Mouse (Mus musculus) MEL (cell line): ENCODE measurements around the gene Gpn3. TPM values are rescaled to one million over a fixed set of nuclear protein-coding genes. Genes with fewer than 3 reads are reported as not detected.

Experiments
- DNase-seq: peaks from one replicate; pipeline ENCODE4 v3.0.0; 2011; ENCODE audit warnings: low read depth, low spot score
- H3K27ac ChIP-seq: 2 replicates; pipeline ENCODE4 v1.5.1; 2012; ENCODE audit warnings: low read depth, mild to moderate bottlenecking, control low read depth, low read length, moderate library complexity; ENCODE audit not compliant: control insufficient read depth
- H3K27me3 ChIP-seq, 2 experiments: fragments of 150-350 bp in 1 of 2; sonication (generic) in 1 of 2; 2 replicates each; pipeline ENCODE4 v1.6.1; 2012; ENCODE audit warnings: low read length in 2 of 2, mild to moderate bottlenecking in 2 of 2, improper control_type of control experiment in 1 of 2, moderate library complexity in 1 of 2; ENCODE audit not compliant: insufficient read depth in 2 of 2, control insufficient read depth in 1 of 2
- H3K36me3 ChIP-seq, 2 experiments: 2 replicates each; pipeline ENCODE4 v1.6.1; 2012 to 2014; ENCODE audit warnings: low read length in 2 of 2, improper control_type of control experiment in 1 of 2, inconsistent platforms in 1 of 2, mild to moderate bottlenecking in 1 of 2; ENCODE audit not compliant: insufficient read depth in 2 of 2, control insufficient read depth in 1 of 2
- H3K4me1 ChIP-seq, 2 experiments: fragments of 150-350 bp in 1 of 2; sonication (generic) in 1 of 2; 2 replicates each; pipeline ENCODE4 v1.6.1; 2012; ENCODE audit warnings: low read length in 2 of 2, improper control_type of control experiment in 1 of 2, mild to moderate bottlenecking in 1 of 2; ENCODE audit not compliant: insufficient read depth in 2 of 2, control insufficient read depth in 1 of 2
- H3K4me3 ChIP-seq, 2 experiments: fragments of 150-350 bp in 1 of 2; sonication (generic) in 1 of 2; 2 replicates each; pipeline ENCODE4 v1.5.1; 2012; ENCODE audit warnings: low read depth in 2 of 2, low read length in 2 of 2, mild to moderate bottlenecking in 2 of 2, moderate library complexity in 2 of 2, control low read depth in 1 of 2, improper control_type of control experiment in 1 of 2; ENCODE audit not compliant: control insufficient read depth in 1 of 2, insufficient read depth in 1 of 2
- H3K79me2 ChIP-seq: 2 replicates; pipeline ENCODE4 v1.6.1; 2012; ENCODE audit warnings: mild to moderate bottlenecking, low read length, moderate library complexity; ENCODE audit not compliant: control insufficient read depth, poor library complexity, insufficient read depth
- H3K9ac ChIP-seq: 2 replicates; pipeline ENCODE4 v1.6.1; 2012; ENCODE audit warnings: low read depth, mild to moderate bottlenecking, control low read depth, low read length, moderate library complexity; ENCODE audit not compliant: control insufficient read depth, poor library complexity, severe bottlenecking
- H3K9me3 ChIP-seq: fragments of 150-350 bp; sonication (generic); replicated peaks from 2 replicates; pipeline ENCODE4 v1.6.1; 2012; ENCODE audit warnings: mild to moderate bottlenecking, low read length, improper control_type of control experiment, moderate library complexity; ENCODE audit not compliant: insufficient read depth
- CHD1 ChIP-seq: IDR thresholded peaks from 2 replicates; pipeline ENCODE4 v1.6.1; 2012; ENCODE audit warnings: low read depth, mild to moderate bottlenecking, inconsistent platforms, low read length, improper control_type of control experiment
- ELF1 ChIP-seq: IDR thresholded peaks from 2 replicates; pipeline ENCODE4 v1.6.1; 2014; ENCODE audit warnings: low read depth, mild to moderate bottlenecking, inconsistent platforms, low read length, improper control_type of control experiment, moderate library complexity
- GABPA ChIP-seq: IDR thresholded peaks from 2 replicates; pipeline ENCODE4 v1.6.1; 2012; ENCODE audit warnings: low read depth, mild to moderate bottlenecking, inconsistent platforms, low read length, improper control_type of control experiment, moderate library complexity
- HCFC1 ChIP-seq: IDR thresholded peaks from 2 replicates; pipeline ENCODE4 v1.6.1; 2012; ENCODE audit warnings: low read depth, mild to moderate bottlenecking, inconsistent platforms, low read length, improper control_type of control experiment, moderate library complexity
- MEF2A ChIP-seq: IDR thresholded peaks from 2 replicates; pipeline ENCODE4 v1.6.1; 2014; ENCODE audit warnings: low read depth, mild to moderate bottlenecking, inconsistent platforms, low read length, improper control_type of control experiment; ENCODE audit not compliant: poor library complexity, insufficient replicate concordance, severe bottlenecking; ENCODE audit errors: extremely low read depth
- MXI1 ChIP-seq: IDR thresholded peaks from 2 replicates; pipeline ENCODE4 v1.6.1; 2011; ENCODE audit warnings: mild to moderate bottlenecking, low read depth, low read length, improper control_type of control experiment
- MYB ChIP-seq: IDR thresholded peaks from 2 replicates; pipeline ENCODE4 v1.6.1; 2011; ENCODE audit warnings: mild to moderate bottlenecking, low read depth, low read length, improper control_type of control experiment
- NRF1 ChIP-seq: IDR thresholded peaks from 2 replicates; pipeline ENCODE4 v1.6.1; 2014; ENCODE audit warnings: low read depth, mild to moderate bottlenecking, inconsistent platforms, low read length, improper control_type of control experiment, moderate library complexity; ENCODE audit not compliant: poor library complexity, insufficient read depth, severe bottlenecking
- POLR2A ChIP-seq, 2 experiments: IDR thresholded peaks; 2 replicates each; pipeline ENCODE4 v1.6.1; 2011 to 2012; ENCODE audit warnings: low read length in 2 of 2, mild to moderate bottlenecking in 2 of 2, control low read depth in 1 of 2, improper control_type of control experiment in 1 of 2, low read depth in 1 of 2, moderate library complexity in 1 of 2; ENCODE audit not compliant: control insufficient read depth in 1 of 2, insufficient read depth in 1 of 2, poor library complexity in 1 of 2
- POLR2AphosphoS2 ChIP-seq: IDR thresholded peaks from 2 replicates; pipeline ENCODE4 v1.6.1; 2011; ENCODE audit warnings: low read length, improper control_type of control experiment
- SIN3A ChIP-seq: IDR thresholded peaks from 2 replicates; pipeline ENCODE4 v1.6.1; 2012; ENCODE audit warnings: low read length, improper control_type of control experiment, inconsistent platforms
- TBP ChIP-seq: IDR thresholded peaks from 2 replicates; pipeline ENCODE4 v1.8.0; 2011; ENCODE audit warnings: low read depth, low read length, improper control_type of control experiment
- UBTF ChIP-seq: IDR thresholded peaks from 2 replicates; pipeline ENCODE4 v1.6.1; 2012; ENCODE audit warnings: low read depth, mild to moderate bottlenecking, inconsistent platforms, low read length, improper control_type of control experiment, moderate library complexity, borderline replicate concordance; ENCODE audit not compliant: insufficient read depth
- USF1 ChIP-seq: IDR thresholded peaks from 2 replicates; pipeline ENCODE4 v1.6.1; 2014; ENCODE audit warnings: low read depth, mild to moderate bottlenecking, inconsistent platforms, low read length, improper control_type of control experiment, moderate library complexity
- USF2 ChIP-seq, 2 experiments: IDR thresholded peaks; 2 replicates each; pipeline ENCODE4 v1.6.1; 2011 to 2012; ENCODE audit warnings: improper control_type of control experiment in 2 of 2, low read length in 2 of 2, borderline replicate concordance in 1 of 2, inconsistent platforms in 1 of 2, low read depth in 1 of 2, mild to moderate bottlenecking in 1 of 2; ENCODE audit not compliant: insufficient read depth in 1 of 2
- ZKSCAN1 ChIP-seq: IDR thresholded peaks from 2 replicates; pipeline ENCODE4 v1.6.1; 2012; ENCODE audit warnings: low read depth, mild to moderate bottlenecking, inconsistent platforms, low read length, improper control_type of control experiment, moderate library complexity
- polyA plus RNA-seq, 2 experiments: library from polyadenylated mRNA; stranded (reverse) in 1 of 2; unstranded in 1 of 2; fragments of >175 nt in 1 of 2; fragments of >200 nt in 1 of 2; gene quantifications; 2 replicates each; pipeline versions ENCODE4 v1.2.1 to v1.2.4; 2012; ENCODE audit warnings: low replicate concordance in 2 of 2, low read depth in 1 of 2; ENCODE audit not compliant: insufficient read length in 2 of 2, insufficient read depth in 1 of 2, missing spikeins in 1 of 2
- total RNA-seq: library from RNA; depleted of rRNA; stranded (reverse); fragments of 300-350 nt; gene quantifications from 2 replicates; pipeline ENCODE4 v1.2.3, GENCODE M21; 2012; rRNA removed

Gpn3 gene
- total RNA-seq (81.1 and 85.6 TPM in 2 replicates), polyA plus RNA-seq (10 to 100 TPM in 1 of 2 experiments, not detected in 1; 89.9 TPM)

DNA sequence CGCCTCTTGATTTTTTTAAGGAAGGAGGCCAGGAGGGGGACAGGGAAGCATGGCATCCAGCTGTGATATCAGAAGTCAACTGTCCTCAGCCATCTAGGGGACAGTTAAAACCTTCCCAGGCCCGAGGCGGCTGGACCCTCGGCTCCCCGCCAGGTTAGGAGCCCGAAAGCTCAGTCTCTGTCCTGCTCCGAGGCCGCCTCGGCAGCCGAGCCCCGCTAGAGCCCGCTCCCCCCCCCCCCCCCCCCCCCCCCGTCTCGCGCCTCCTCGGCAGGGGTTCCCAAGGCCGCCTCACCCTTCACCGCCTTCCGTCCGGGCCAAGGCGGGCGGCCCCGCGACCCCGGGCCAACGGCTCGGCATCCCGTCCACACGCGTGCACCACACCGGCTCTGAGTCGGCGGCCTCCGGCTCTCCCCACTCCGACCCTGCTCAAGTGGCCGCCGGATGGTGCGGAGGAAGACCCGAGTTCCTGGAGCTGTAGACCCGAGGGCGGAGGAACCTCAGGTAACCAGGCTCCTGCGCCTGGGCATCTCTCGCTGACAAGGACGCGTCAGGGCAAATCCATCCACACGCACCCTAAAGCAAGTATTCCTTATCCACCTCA is at the start of gene Gpn3:
TSS of gene Gpn3 (plus strand) at position 286 of the 601 bp plus-strand sequence.
- peaks cover 9 to 11% of the 10 kb centered on the region in 2 experiments for H3K36me3 ChIP-seq

DNA sequence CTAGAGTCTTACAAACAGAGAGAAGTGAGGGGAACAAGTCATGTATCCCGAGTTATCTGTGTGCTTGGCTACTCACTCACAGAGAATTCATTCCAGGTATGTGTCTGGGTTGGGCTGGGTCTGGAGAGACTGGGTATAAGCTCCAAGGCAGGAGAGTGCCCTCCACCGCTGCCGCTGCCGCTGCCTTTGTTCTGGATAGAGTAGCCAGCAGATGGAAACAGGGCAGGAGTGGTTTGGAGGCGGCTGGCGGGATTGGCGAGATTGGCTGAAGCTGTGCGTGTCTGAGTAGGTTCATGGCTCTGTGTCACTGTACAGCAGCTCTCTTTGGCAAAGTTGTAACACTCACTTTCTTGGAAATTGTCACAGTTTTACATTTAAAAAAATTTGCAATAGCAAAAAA is 48.2 kb upstream of the Gpn3 start:
- no peaks in the 10 kb centered on the region for H3K27me3 ChIP-seq
- H3K9ac ChIP-seq: no peak overlapping the region
- H3K9me3 ChIP-seq: no peaks in the 10 kb centered on the region
- TF ChIP-seq MXI1 (no peak), UBTF (no peak), GABPA (no peak), USF2 (IDR thresholded peaks at IDR 0.05; ENCODE audit: borderline replicate concordance in 1 of 2, insufficient read depth in 1 of 2, low read depth in 1 of 2, low read length in 2 of 2) (no peak)
- peaks cover 0 to 6% of the 10 kb centered on the region in 2 experiments; a peak in 2 of 4 replicates for H3K36me3 ChIP-seq
- H3K79me2 ChIP-seq: no peaks in the 10 kb centered on the region
- H3K4me1 ChIP-seq: no peaks in the 10 kb centered on the region
- H3K27ac ChIP-seq: no peak overlapping the region
- DNase-seq: no peak
- H3K4me3 ChIP-seq: no peak overlapping the region

More for the DNA sequence above, at the start of gene Gpn3:
- H3K4me1 ChIP-seq: peaks cover 0 to 3% of the 10 kb centered on the region in 2 experiments; a peak in 1 of 4 replicates
- H3K9me3 ChIP-seq: no peaks in the 10 kb centered on the region
- peak within 1 kb of the TSS; percentile 81 to 95 for H3K4me3 ChIP-seq
- TF ChIP-seq NRF1: no peak
- peak in 1 of 2 experiments; percentile 70; a peak in 2 of 4 replicates for TF ChIP-seq POLR2A (IDR thresholded peaks at IDR 0.05; ENCODE audit: control insufficient read depth in 1 of 2, insufficient read depth in 1 of 2, low read depth in 1 of 2, low read length in 2 of 2, poor library complexity in 1 of 2)
- TF ChIP-seq GABPA: no peak
- TF ChIP-seq CHD1: peak; percentile 66; the same call in 1 of the 2 replicates
- peak; percentile 82; the same call in 1 of the 2 replicates for TF ChIP-seq UBTF
- TF ChIP-seq, all 39 proteins: peak for 3
- no peak for DNase-seq
- Histone ChIP-seq H3K27me3 (no peaks in the 10 kb centered on the region), H3K9ac (peak within 1 kb of the TSS; percentile 96), H3K79me2 (peaks cover 27% of the 10 kb centered on the region), H3K27ac (peak within 1 kb of the TSS; percentile 91)

DNA sequence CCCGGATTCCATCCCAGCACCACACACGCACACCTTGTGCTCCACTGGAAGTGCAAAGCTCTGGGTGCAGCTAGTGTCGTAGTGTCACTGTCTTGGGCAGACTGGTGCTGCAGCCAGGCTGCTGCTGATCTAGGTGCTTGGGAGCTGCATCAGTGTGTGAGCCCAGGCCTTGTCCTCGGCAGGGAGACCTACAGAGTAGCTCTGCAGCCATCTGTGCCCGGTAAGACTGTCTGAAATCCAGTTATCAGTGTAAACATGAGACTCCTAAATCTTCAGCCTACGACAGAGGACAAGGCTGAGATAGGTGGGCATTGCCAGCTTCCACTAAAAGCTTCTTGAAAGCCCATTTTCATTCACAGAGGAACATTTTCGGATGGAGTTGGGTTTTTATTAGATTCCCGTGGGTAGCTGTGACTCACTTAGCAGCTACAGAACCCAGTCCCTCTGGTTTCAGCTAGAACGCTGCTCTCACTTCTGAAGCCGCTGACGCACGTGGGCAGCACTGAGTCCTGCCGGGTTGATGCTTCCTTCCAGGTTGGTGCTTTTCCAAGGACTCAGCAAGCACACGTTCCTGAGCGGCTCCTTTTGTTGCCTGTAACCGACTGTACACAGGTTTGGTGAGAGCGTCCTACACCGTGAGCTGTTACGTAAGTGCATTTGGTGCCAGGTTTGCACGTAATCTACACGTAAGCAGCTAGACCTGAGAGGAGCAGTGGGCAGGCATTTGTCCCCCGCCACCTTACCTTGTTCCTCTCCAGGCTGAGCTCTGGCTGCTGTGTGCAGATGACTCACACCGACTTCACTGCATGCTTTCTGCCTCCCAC is 46.9 kb upstream of the Gpn3 start:
- Histone ChIP-seq H3K9ac (no peak overlapping the region), H3K9me3 (no peaks in the 10 kb centered on the region), H3K4me3 (no peak overlapping the region), H3K36me3 (peaks cover 0 to 6% of the 10 kb centered on the region in 2 experiments; a peak in 2 of 4 replicates), H3K79me2 (no peaks in the 10 kb centered on the region), H3K4me1 (no peaks in the 10 kb centered on the region), H3K27ac (no peak overlapping the region), H3K27me3 (no peaks in the 10 kb centered on the region)
- TF ChIP-seq USF1 (no peak), POLR2AphosphoS2 (no peak), ELF1 (no peak), SIN3A (no peak), HCFC1 (no peak), POLR2A (IDR thresholded peaks at IDR 0.05; ENCODE audit: control insufficient read depth in 1 of 2, insufficient read depth in 1 of 2, low read depth in 1 of 2, low read length in 2 of 2, poor library complexity in 1 of 2) (no peak), MYB (no peak), MEF2A (no peak), MXI1 (no peak), ZKSCAN1 (no peak), TBP (no peak)
- no peak for DNase-seq
